Mouse (Mus musculus): ENCODE results near the gene Ldlrap1. TPM values are rescaled to one million over a fixed set of nuclear protein-coding genes. Genes with fewer than 3 reads are reported as not detected.

Ldlrap1 gene
- polyA plus RNA-seq (2015; fragmentation: Nextera tagmentation; extraction: Ambion mirVana): 3.6 and 4.9 TPM in 2 replicates

DNA sequence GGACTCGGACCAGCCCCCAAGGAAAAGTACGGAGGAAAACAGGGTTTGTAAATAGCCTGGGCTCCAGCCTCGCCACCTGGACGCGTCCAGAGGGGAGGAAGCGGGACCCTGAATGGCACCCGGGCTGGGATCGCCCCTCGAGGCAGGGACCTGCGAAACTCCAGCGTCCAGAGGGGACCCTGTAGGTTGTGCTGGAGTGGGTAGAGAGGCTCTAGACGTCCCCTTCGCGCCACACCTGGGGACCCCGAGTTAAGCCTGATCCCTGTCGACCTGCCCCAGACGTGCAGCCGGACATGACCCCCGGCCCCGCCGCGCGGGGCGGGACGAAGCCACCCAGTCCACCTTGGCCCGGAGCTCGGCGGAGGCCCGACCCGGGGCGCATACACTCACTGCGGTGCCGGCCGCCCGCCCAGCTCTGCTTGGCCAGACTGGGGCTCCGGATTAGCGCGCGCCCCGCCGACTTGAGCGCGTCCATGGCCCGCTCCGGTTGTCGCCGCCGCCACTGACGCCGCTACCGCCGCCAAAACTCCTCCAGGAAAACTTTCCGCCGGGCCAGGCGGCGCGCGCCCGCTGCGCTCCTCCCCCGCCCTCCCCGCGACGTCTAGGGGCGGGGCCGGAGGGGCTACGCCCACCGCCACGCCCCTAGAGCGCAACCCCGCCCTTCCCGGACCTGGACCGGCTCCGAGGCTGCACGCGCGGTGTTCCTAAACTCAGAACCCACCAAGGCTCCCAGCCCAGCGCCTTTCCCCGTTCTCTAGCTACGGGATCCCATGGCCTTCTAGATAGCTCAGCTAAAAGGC lies at the start of gene Ldlrap1:
TSS of gene Ldlrap1 (minus strand) at position 599 of the 800 bp plus-strand sequence.
- peaks cover 54% of the 10 kb centered on the region for H3K27me3 ChIP-seq
- peak within 1 kb of the TSS; percentile 71 for H3K9ac ChIP-seq
- under 1% methylated on average over 80 of the region's 80 CpGs for whole genome bisulfite sequencing
- peak; percentile 64 for ATAC-seq (ENCODE audit: low read depth)
- H3K4me1 ChIP-seq (replicated peaks): peaks cover 23% of the 10 kb centered on the region
- H3K4me3 ChIP-seq: peak within 1 kb of the TSS; percentile 51
- H3K27ac ChIP-seq (replicated peaks): no peak within 1 kb of the TSS
- H3K36me3 ChIP-seq: no peaks in the 10 kb centered on the region
- H3K4me2 ChIP-seq: peak within 1 kb of the TSS; percentile 86
- H3K9me3 ChIP-seq: no peaks in the 10 kb centered on the region

DNA sequence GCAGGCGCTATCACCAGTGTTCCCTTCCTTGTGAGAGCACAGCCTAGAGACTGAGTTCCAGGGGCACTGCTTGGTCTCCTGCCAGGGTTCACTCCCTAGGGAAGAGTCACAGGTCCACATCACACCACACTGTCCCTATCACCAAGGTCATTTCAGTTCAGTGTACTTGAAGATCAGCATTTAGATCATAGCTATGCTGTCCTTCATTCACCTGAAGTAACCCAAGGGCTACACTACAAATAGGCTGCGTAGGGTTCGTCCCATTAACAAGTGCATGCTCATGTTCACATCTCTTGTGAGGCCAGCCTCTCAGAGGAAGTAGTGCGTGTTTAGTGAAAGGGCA lies 46.4 kb upstream of the Ldlrap1 start:
- Histone ChIP-seq H3K9me3 (no peaks in the 10 kb centered on the region), H3K27ac (replicated peaks) (no peak overlapping the region), H3K4me2 (no peak overlapping the region), H3K9ac (no peak overlapping the region), H3K27me3 (no peaks in the 10 kb centered on the region), H3K36me3 (peaks cover 54% of the 10 kb centered on the region), H3K4me3 (no peak overlapping the region), H3K4me1 (replicated peaks) (peaks cover 10% of the 10 kb centered on the region)
- 89% methylated on average over 4 of the region's 4 CpGs for WGBS
- no peak for ATAC-seq (ENCODE audit: low read depth)

DNA sequence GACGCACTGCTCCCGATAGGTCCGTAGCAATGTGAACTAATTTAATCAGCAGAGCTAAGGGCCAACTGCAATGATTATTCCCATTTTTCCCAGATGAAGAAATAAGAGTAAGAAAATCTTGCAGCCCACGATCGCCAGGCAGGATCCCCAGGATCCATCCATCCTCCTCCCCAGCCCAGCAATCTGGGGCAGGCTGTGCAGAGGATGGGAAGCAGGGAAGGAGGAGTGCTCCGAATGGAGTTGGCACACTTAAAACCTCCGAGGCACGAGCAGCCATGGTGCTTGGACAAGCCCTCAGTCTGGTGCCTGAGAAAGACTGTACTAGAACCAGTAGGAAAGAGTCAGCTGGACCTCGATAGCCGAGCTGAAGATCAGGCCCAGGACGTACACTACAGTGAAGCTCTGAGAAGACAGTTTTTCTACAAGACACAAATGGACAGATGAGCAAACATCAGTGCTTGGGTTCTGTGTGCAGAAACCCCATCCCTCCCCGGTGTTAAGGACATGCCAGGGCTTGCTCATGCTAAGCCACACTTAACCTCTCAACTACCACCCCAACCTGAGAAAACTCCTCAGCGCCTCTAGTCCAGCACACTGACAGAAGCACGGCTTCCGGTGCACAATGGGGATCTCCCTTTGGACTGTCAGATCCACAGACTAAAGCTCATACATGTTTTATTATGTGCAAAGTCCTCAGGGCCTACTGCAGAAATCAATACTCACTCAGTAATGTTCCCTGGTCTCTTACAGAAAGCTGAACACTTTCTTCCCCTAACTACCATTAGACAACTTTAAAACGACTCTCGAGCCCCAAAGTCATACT lies 45.8 kb upstream of the Ldlrap1 start:
- Histone ChIP-seq H3K36me3 (peaks cover 60% of the 10 kb centered on the region), H3K27ac (replicated peaks) (0 out of 2 replicates have a peak overlapping the region, but pooled peaks have one; percentile 7), H3K4me1 (replicated peaks) (peaks cover 10% of the 10 kb centered on the region), H3K27me3 (no peaks in the 10 kb centered on the region), H3K9me3 (no peaks in the 10 kb centered on the region), H3K4me3 (no peak overlapping the region), H3K4me2 (no peak overlapping the region), H3K9ac (no peak overlapping the region)
- ATAC-seq (ENCODE audit: low read depth): no peak
- WGBS: 91% methylated on average over 17 of the region's 17 CpGs

DNA sequence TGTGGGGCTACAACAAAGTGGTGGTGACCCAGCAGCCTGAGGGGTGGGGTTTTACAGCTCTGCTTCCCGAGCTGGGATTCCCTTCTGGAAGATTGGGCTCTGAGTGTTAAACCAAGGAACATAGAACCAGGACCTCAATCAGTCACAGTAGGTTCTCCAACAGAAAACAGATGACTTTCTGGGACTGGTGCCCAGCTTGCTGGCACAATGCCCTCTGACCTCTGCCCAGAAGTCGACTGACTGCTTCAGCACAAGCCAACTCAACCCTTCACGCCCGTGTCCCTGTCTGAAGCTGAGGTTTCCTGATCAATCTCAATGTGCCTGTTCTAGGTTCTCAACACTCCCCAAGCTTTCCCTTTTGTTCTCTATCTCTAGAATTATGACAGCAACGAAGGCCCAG lies 36.9 kb upstream of the Ldlrap1 start:
- 73% methylated on average over 5 of the region's 5 CpGs for WGBS
- Histone ChIP-seq H3K4me1 (replicated peaks) (peaks cover 7% of the 10 kb centered on the region), H3K27me3 (no peaks in the 10 kb centered on the region), H3K9me3 (no peaks in the 10 kb centered on the region), H3K9ac (no peak overlapping the region), H3K36me3 (peaks cover 96% of the 10 kb centered on the region), H3K27ac (replicated peaks) (no peak overlapping the region), H3K4me3 (no peak overlapping the region), H3K4me2 (no peak overlapping the region)
- no peak for ATAC-seq (ENCODE audit: low read depth)

DNA sequence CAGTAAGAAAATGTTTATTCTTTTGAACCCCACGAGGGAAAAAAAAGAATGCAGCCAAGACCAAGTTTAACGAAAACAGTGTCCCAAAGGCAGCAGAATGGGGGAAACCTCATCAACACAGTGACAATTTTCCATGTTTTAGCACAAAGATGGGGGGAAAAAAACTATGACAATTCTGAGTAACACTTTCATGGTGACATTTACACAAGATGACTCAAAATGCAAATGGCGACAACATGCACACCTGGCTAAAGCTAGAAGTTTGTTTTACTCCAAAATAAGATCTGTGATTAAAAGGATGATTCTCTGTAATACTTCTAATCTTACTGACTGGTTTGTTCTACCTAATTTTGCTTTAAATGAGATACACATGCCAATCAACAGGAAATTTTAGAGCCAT lies 34.9 kb upstream of the Ldlrap1 start:
- Histone ChIP-seq H3K27me3 (no peaks in the 10 kb centered on the region), H3K27ac (replicated peaks) (no peak overlapping the region), H3K4me2 (no peak overlapping the region), H3K4me1 (replicated peaks) (peaks cover 7% of the 10 kb centered on the region), H3K9me3 (no peaks in the 10 kb centered on the region), H3K4me3 (no peak overlapping the region), H3K36me3 (peaks cover 76% of the 10 kb centered on the region), H3K9ac (no peak overlapping the region)
- ATAC-seq (ENCODE audit: low read depth): no peak
- WGBS: 89% methylated on average over 3 of the region's 3 CpGs

DNA sequence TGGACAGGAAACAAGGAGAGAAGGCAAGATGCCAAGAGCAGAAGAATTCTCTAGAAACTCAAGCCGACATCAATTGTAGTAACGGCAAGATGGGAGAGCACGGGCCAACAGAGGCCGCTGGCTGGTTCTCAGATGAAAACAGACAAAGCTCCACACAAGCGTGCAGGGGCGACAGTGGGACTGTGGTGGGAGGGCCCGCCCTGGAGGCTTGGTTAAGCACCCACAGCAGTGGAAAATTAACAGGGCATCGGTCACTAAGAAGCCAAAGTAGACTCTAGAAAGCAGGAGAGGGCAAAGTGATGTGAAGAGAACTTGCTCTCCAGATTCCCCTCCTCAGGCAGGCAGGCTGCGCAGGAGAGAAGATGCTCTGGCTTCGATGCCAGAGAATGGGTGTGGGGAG lies 34.3 kb upstream of the Ldlrap1 start:
- H3K27me3 ChIP-seq: no peaks in the 10 kb centered on the region
- no peak overlapping the region for H3K4me2 ChIP-seq
- no peak overlapping the region for H3K27ac ChIP-seq (replicated peaks)
- no peaks in the 10 kb centered on the region for H3K9me3 ChIP-seq
- no peak overlapping the region for H3K4me3 ChIP-seq
- ATAC-seq (ENCODE audit: low read depth): no peak
- H3K9ac ChIP-seq: no peak overlapping the region
- WGBS: 90% methylated on average over 10 of the region's 10 CpGs
- peaks cover 69% of the 10 kb centered on the region for H3K36me3 ChIP-seq
- peaks cover 7% of the 10 kb centered on the region for H3K4me1 ChIP-seq (replicated peaks)

DNA sequence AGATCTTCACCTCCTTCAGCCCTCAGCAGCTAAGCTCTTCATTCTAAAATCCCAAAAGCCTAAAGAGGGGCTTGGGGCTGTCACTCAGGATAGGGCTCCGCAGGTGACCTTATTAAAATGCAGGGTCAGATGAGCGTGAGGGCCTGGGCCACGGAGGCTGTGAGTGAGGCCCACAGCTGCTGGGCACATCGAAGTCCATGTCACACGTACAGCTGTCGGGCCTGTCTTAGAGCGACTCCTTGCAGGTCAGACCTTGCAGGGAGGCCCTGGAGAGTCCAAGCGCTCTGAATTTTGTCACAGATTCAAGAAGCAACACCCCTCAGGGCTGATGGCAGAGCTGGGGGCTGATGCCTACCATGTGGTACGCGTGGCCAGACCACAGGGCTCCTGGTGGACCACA lies 32.9 kb upstream of the Ldlrap1 start:
- Histone ChIP-seq H3K36me3 (peaks cover 55% of the 10 kb centered on the region), H3K9me3 (no peaks in the 10 kb centered on the region), H3K4me3 (no peak overlapping the region), H3K27ac (replicated peaks) (no peak overlapping the region), H3K4me1 (replicated peaks) (peaks cover 7% of the 10 kb centered on the region), H3K9ac (no peak overlapping the region), H3K4me2 (no peak overlapping the region), H3K27me3 (no peaks in the 10 kb centered on the region)
- no peak for ATAC-seq (ENCODE audit: low read depth)
- WGBS: 75% methylated on average over 10 of the region's 10 CpGs

DNA sequence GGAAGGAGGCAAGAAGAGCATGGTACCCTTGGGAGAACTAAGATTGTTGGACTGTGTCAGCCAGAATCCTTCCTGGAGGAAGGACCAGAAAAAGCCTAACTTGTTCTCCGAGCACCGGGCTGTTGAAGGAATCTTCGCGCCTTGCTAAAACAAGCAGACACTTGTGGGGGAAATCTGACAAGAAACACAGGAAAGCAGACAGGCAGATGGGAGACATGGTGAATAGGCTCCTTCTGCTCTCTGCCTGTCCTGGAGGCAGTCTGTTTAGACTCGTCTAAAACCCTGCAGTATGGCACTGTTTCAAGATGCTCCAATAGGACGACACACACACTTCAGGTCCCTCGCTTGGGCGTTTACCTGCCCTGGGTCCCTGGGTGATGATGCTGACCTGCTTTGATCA lies 32.3 kb upstream of the Ldlrap1 start:
- Histone ChIP-seq H3K36me3 (peaks cover 49% of the 10 kb centered on the region), H3K4me1 (replicated peaks) (peaks cover 7% of the 10 kb centered on the region), H3K9ac (no peak overlapping the region), H3K4me3 (no peak overlapping the region), H3K9me3 (no peaks in the 10 kb centered on the region), H3K4me2 (no peak overlapping the region), H3K27ac (replicated peaks) (0 out of 2 replicates have a peak overlapping the region, but pooled peaks have one; percentile 14), H3K27me3 (no peaks in the 10 kb centered on the region)
- ATAC-seq (ENCODE audit: low read depth): no peak
- 78% methylated on average over 8 of the region's 8 CpGs for WGBS

DNA sequence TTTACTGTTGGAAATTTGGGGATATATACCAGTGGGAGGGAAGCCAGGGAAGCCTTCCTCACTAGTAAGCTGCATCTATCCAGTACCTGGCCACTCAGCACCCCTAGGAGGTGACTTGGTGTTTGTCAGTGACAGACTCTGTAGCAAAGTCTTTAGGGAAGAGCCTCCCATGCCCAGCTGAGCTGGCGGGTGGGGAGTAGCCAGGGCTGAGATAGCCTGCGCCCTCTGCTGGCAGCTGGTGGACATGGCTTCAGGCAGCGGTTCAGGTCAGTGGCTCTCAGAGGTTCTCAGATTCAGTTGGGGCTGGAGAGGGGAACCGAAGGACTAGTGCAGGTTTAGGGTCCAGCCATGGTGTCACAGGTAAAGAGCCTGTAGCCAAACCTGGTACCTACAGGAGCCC lies 31.4 kb upstream of the Ldlrap1 start:
- ATAC-seq (ENCODE audit: low read depth): peak; percentile 62; the same call in 1 of the 2 replicates
- no peak overlapping the region for H3K4me2 ChIP-seq
- WGBS: 7% methylated on average over 4 of the region's 4 CpGs
- H3K36me3 ChIP-seq: peaks cover 41% of the 10 kb centered on the region
- no peak overlapping the region for H3K9ac ChIP-seq
- no peaks in the 10 kb centered on the region for H3K27me3 ChIP-seq
- H3K27ac ChIP-seq (replicated peaks): no peak overlapping the region
- H3K4me3 ChIP-seq: no peak overlapping the region
- H3K9me3 ChIP-seq: no peaks in the 10 kb centered on the region
- no peaks in the 10 kb centered on the region; the same call in none of the 2 replicates for H3K4me1 ChIP-seq (replicated peaks)

DNA sequence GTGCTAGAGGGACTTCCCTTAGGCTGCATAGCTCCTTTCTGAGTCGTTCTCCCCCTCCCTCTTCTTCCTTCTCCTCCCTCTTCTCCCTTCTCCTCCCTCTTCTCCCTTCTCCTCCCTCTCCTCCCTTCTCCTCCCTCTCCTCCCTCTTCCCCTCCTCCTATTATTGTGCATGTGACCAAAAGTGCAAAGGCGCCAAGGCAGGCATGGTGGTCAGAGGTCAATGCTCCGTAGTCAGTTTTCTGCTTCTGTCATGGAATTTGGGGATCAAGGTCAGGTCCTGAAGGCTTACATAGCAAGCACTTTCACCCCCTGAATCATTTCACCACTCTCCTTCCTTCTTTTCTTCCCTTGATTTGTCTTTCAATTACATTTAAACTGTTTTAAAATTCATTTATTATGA lies 31.0 kb upstream of the Ldlrap1 start:
- Histone ChIP-seq H3K27ac (replicated peaks) (no peak overlapping the region), H3K9ac (no peak overlapping the region), H3K36me3 (peaks cover 36% of the 10 kb centered on the region), H3K4me2 (no peak overlapping the region), H3K27me3 (no peaks in the 10 kb centered on the region), H3K4me3 (no peak overlapping the region), H3K4me1 (replicated peaks) (no peaks in the 10 kb centered on the region; the same call in 1 of the 2 replicates), H3K9me3 (no peaks in the 10 kb centered on the region)
- ATAC-seq (ENCODE audit: low read depth): no peak
- 39% methylated on average over 3 of the region's 3 CpGs for WGBS

DNA sequence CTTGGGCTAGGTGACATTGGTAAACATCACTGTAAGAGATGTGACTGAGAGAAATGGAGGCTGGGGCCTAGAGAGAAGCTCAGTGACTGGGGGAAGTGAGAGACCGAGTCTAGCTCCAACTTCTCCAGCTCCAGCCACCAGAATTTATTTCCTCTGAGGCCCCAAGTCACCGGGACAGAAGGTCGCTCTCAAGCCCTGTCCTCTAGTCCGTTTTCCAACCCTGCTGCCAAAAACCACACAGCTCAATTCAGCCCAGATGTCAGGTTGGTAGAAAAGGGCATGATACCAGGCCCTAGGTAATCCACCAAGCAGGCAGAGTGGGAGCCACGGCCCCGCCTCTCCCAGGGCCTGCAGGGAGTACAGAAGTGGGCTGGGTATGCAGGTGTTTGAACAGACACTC lies 29.8 kb upstream of the Ldlrap1 start:
- Histone ChIP-seq H3K36me3 (peaks cover 24% of the 10 kb centered on the region), H3K9me3 (no peaks in the 10 kb centered on the region), H3K27ac (replicated peaks) (no peak overlapping the region), H3K4me3 (no peak overlapping the region), H3K27me3 (no peaks in the 10 kb centered on the region), H3K4me2 (no peak overlapping the region), H3K9ac (no peak overlapping the region), H3K4me1 (replicated peaks) (no peaks in the 10 kb centered on the region; the same call in 1 of the 2 replicates)
- 74% methylated on average over 6 of the region's 6 CpGs for WGBS
- no peak for ATAC-seq (ENCODE audit: low read depth)

DNA sequence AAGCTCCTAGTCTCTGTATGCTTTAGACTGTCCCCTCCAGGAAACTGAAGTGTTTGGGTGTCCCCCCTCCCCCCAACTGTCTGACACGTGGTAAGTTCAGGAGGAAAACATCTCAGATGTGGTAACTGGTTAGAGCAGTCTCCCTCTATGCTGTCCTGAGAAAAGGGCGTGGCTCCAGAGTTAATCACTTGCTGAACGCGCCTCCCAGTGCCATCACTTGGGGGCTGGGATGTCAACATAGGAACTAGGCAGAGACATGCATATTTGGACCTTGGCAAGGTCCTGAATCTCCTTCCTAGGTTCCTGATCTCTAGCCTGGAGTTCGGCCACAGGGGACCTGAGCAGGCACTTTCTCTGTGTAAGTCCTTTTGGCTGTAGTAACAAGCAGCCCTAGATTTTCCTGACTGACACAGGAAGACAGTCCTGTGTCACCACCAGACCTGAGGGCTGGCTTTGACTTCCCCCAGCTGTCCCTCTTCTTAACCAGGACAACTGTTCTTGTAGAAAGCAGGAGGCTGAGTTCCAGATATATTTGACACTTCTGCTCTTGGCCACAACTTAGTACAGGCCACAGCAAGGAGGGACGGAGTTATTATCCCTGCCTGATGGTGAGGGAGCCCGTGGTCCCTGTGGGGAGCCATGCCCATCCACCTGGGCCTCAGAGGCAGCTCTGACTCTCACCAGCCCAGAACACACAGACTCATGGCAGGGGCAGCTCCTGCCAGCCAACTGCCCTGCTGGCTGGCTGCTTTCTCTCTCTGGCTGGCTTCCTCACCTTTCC lies 28.9 kb upstream of the Ldlrap1 start:
- H3K27ac ChIP-seq (replicated peaks): no peak overlapping the region

More for the DNA sequence above, 28.9 kb upstream of the Ldlrap1 start:
- no peak for ATAC-seq (ENCODE audit: low read depth)
- Histone ChIP-seq H3K4me2 (no peak overlapping the region), H3K27me3 (no peaks in the 10 kb centered on the region), H3K36me3 (peaks cover 16% of the 10 kb centered on the region), H3K9ac (no peak overlapping the region), H3K4me1 (replicated peaks) (no peaks in the 10 kb centered on the region; the same call in 1 of the 2 replicates), H3K4me3 (no peak overlapping the region), H3K9me3 (no peaks in the 10 kb centered on the region)
- WGBS: 27% methylated on average over 7 of the region's 7 CpGs

Data from neural tube, embryonic 13.5 days (tissue).